Mouse (Mus musculus) brain, embryonic 14.5 days (tissue): Measurements from ENCODE around the gene Rrp12.

ENCODE experiments used
- CTCF ChIP-seq: fragments of 200-500 bp; IDR thresholded peaks from 2 replicates; pipeline ENCODE4 v1.5.1; 2012; ENCODE audit warnings: inconsistent platforms, mild to moderate bottlenecking, moderate library complexity, borderline replicate concordance; ENCODE audit not compliant: insufficient read depth, insufficient read length; ENCODE audit errors: extremely low read depth
- POLR2A ChIP-seq: fragments of 200-500 bp; IDR thresholded peaks from 2 replicates; pipeline ENCODE4 v1.6.1; 2012; ENCODE audit warnings: mild to moderate bottlenecking, inconsistent platforms, borderline replicate concordance; ENCODE audit not compliant: poor library complexity, insufficient read depth, insufficient read length, severe bottlenecking; ENCODE audit errors: extremely low read depth

DNA sequence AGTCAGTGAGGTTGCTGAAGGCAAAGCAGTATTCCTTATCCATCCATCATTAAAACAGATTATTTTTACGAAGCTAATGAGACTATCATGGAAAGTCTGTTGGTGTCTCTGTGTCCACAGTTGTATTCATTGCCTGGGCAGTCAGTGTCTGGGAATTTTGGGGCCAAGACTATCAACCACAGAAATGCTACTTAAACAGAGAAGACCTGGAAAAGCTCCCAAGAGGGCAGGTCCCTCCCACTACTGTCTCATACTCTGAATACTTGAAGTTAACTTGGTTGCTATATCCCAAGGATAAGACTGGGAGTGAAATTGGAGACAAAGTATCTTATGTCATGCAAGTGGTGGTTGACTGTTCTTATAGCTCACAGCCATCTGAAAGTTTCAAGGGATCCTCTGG is 39.9 kb upstream of the Rrp12 start:
- no peak for TF ChIP-seq POLR2A
- TF ChIP-seq CTCF: no peak
